Mouse (Mus musculus) heart, adult 9 months (tissue): ENCODE measurements around the gene Agbl1.
A peak's percentile ranks its signal among the peaks of the same experiment; 100 is the strongest.

Experiments used
- DNase-seq, 2 experiments: peaks; one replicate each; pipeline ENCODE4 v3.0.0; 2022; ENCODE audit warnings: low spot score in 2 of 2

Agbl1 gene

GRCm38 (mm10) chr7:76921671-76922070 lies 692.0 kb downstream of the Agbl1 start:
- DNase-seq: no peak

GRCm38 (mm10) chr7:76935219-76935618 lies 705.5 kb downstream of the Agbl1 start:
- no peak for DNase-seq

GRCm38 (mm10) chr7:76941531-76941930 lies 711.8 kb downstream of the Agbl1 start:
- peak; percentile 9 to 20 for DNase-seq

GRCm38 (mm10) chr7:76971334-76971733 lies 741.6 kb downstream of the Agbl1 start:
- no peak for DNase-seq

- no peak for DNase-seq
Measured at GRCm38 (mm10) chr7:77009571-77009970, 779.9 kb downstream of the Agbl1 start.

- no peak for DNase-seq
Measured at GRCm38 (mm10) chr7:77029019-77029418, 799.3 kb downstream of the Agbl1 start.

GRCm38 (mm10) chr7:77076033-77076432 lies 846.3 kb downstream of the Agbl1 start:
- no peak for DNase-seq

GRCm38 (mm10) chr7:77087266-77087665 lies 857.6 kb downstream of the Agbl1 start:
- DNase-seq: no peak

- no peak for DNase-seq
Measured at GRCm38 (mm10) chr7:77095153-77095552, 865.5 kb downstream of the Agbl1 start.

- no peak for DNase-seq
Measured at GRCm38 (mm10) chr7:77114021-77114420, 884.3 kb downstream of the Agbl1 start.

GRCm38 (mm10) chr7:77129045-77129444 lies 899.4 kb downstream of the Agbl1 start:
- DNase-seq: no peak

- no peak for DNase-seq
Measured at GRCm38 (mm10) chr7:77131950-77132349, 902.3 kb downstream of the Agbl1 start.

- no peak for DNase-seq
Measured at GRCm38 (mm10) chr7:77132615-77133420, 903.1 kb downstream of the Agbl1 start.

GRCm38 (mm10) chr7:77134860-77135259 lies 905.2 kb downstream of the Agbl1 start:
- no peak for DNase-seq

GRCm38 (mm10) chr7:77138707-77139106 lies 909.0 kb downstream of the Agbl1 start:
- no peak for DNase-seq

GRCm38 (mm10) chr7:77147527-77147926 lies 917.8 kb downstream of the Agbl1 start:
- no peak for DNase-seq

- no peak for DNase-seq
Measured at GRCm38 (mm10) chr7:77148820-77149219, 919.1 kb downstream of the Agbl1 start.

- no peak for DNase-seq
Measured at GRCm38 (mm10) chr7:77149846-77150245, 920.2 kb downstream of the Agbl1 start.

- no peak for DNase-seq
Measured at GRCm38 (mm10) chr7:77152393-77152792, 922.7 kb downstream of the Agbl1 start.

GRCm38 (mm10) chr7:77152909-77153308 lies 923.2 kb downstream of the Agbl1 start:
- no peak for DNase-seq

GRCm38 (mm10) chr7:77164921-77165320 lies 935.2 kb downstream of the Agbl1 start:
- no peak for DNase-seq
